Mouse (Mus musculus) bone marrow, adult 2 months (tissue): ENCODE results near the gene Itih5.

Experiments
- CTCF ChIP-seq: fragments of 200-500 bp; IDR thresholded peaks from 2 replicates; pipeline ENCODE4 v1.5.1; 2011; ENCODE audit warnings: low read length, control low read depth; ENCODE audit not compliant: control insufficient read depth, insufficient read depth
- POLR2A ChIP-seq: fragments of 200-500 bp; IDR thresholded peaks from 2 replicates; pipeline ENCODE4 v1.6.1; 2011; ENCODE audit warnings: low read depth, mild to moderate bottlenecking, control low read depth, low read length, borderline replicate concordance; ENCODE audit not compliant: control insufficient read depth

- TF ChIP-seq CTCF (no peak), POLR2A (no peak)
Measured at GRCm38 (mm10) chr2:10118751-10119150, 34.6 kb upstream of the Itih5 start.
